Mouse (Mus musculus) ES-E14 (cell line): Measurements from ENCODE around the gene Zbtb20. TPM values are rescaled to one million over a fixed set of nuclear protein-coding genes. Genes with fewer than 3 reads are reported as not detected.

Experiments
- DNase-seq: peaks from one replicate; pipeline ENCODE4 v3.0.0-alpha.2; 2013; ENCODE audit warnings: low read depth, low spot score
- H3K27ac ChIP-seq: 2 replicates; pipeline ENCODE4 v1.5.1; 2012; ENCODE audit warnings: low read depth, mild to moderate bottlenecking, low read length, moderate library complexity, mixed read lengths; ENCODE audit not compliant: poor library complexity, insufficient read depth, severe bottlenecking
- H3K36me3 ChIP-seq: 2 replicates; pipeline ENCODE4 v1.6.1; 2012; ENCODE audit warnings: mild to moderate bottlenecking, low read length, moderate library complexity, mixed read lengths; ENCODE audit not compliant: control insufficient read depth, poor library complexity, insufficient read depth, severe bottlenecking
- H3K4me1 ChIP-seq, 2 experiments: fragments of 150-350 bp in 1 of 2; sonication (generic) in 1 of 2; 2 replicates each; pipeline ENCODE4 v1.6.1; 2012; ENCODE audit warnings: low read length in 2 of 2, mild to moderate bottlenecking in 1 of 2, mixed read lengths in 1 of 2; ENCODE audit not compliant: control insufficient read depth in 2 of 2, insufficient read depth in 2 of 2, poor library complexity in 1 of 2
- H3K4me3 ChIP-seq, 2 experiments: fragments of 150-350 bp in 1 of 2; sonication (generic) in 1 of 2; 2 replicates each; pipeline ENCODE4 v1.5.1; 2012; ENCODE audit warnings: low read length in 2 of 2, low read depth in 1 of 2, mild to moderate bottlenecking in 1 of 2, mixed read lengths in 1 of 2; ENCODE audit not compliant: insufficient read depth in 1 of 2, poor library complexity in 1 of 2, severe bottlenecking in 1 of 2
- H3K9ac ChIP-seq: 2 replicates; pipeline ENCODE4 v1.6.1; 2012; ENCODE audit warnings: low read depth, mild to moderate bottlenecking, low read length, mixed read lengths; ENCODE audit not compliant: poor library complexity, insufficient read depth, severe bottlenecking
- H3K9me3 ChIP-seq: fragments of 150-350 bp; sonication (generic); 2 replicates; pipeline ENCODE4 v1.6.1; 2012; ENCODE audit warnings: low read depth, mild to moderate bottlenecking, low read length; ENCODE audit not compliant: control insufficient read depth, insufficient read depth
- CHD2 ChIP-seq: IDR thresholded peaks from 2 replicates; pipeline ENCODE4 v1.6.1; 2014; ENCODE audit warnings: mild to moderate bottlenecking, low read depth, low read length, inconsistent platforms
- HCFC1 ChIP-seq: IDR thresholded peaks from 2 replicates; pipeline ENCODE4 v1.6.1; 2012; ENCODE audit warnings: low read length, inconsistent platforms, borderline replicate concordance; ENCODE audit not compliant: insufficient read depth
- MAFK ChIP-seq: IDR thresholded peaks from 2 replicates; pipeline ENCODE4 v1.6.1; 2014; ENCODE audit warnings: mild to moderate bottlenecking, low read depth, low read length, inconsistent platforms; ENCODE audit not compliant: insufficient read depth
- ZC3H11A ChIP-seq: IDR thresholded peaks from 2 replicates; pipeline ENCODE4 v1.6.1; 2012; ENCODE audit warnings: low read depth, mild to moderate bottlenecking, inconsistent platforms, low read length, borderline replicate concordance
- ZNF384 ChIP-seq: IDR thresholded peaks from 2 replicates; pipeline ENCODE4 v1.6.1; 2012; ENCODE audit warnings: low read depth, low read length, inconsistent platforms
- in situ Hi-C, 2 experiments: fragments of 600-800 bp; cut with MboI; formaldehyde crosslinking; loops; one replicate each; pipeline ENCODE4 v1.15.1; 2025; ENCODE audit warnings: low sequenced_read_pairs in 2 of 2, inconsistent platforms in 1 of 2; ENCODE audit not compliant: unreplicated experiment in 2 of 2
- total RNA-seq: library from RNA; depleted of rRNA; stranded (reverse); fragments of 300-350 nt; gene quantifications from 2 replicates; pipeline ENCODE4 v1.2.3, GENCODE M21; 2012

The Zbtb20 gene
- total RNA-seq, 1 experiment, result 4.0 TPM

- no peaks in the 10 kb centered on the region for H3K9me3 ChIP-seq
- no peak for TF ChIP-seq ZC3H11A
- no peak for TF ChIP-seq MAFK
- TF ChIP-seq HCFC1, result no peak
- no peak for TF ChIP-seq ZNF384
- TF ChIP-seq CHD2, result no peak
- in situ Hi-C loops, result no loop called here
- H3K4me3 ChIP-seq, result no peak overlapping the region
- DNase-seq, result no peak
- H3K36me3 ChIP-seq, result no peaks in the 10 kb centered on the region
- peaks cover 0 to 2% of the 10 kb centered on the region in 2 experiments; a peak in 2 of 4 replicates for H3K4me1 ChIP-seq
- no peak overlapping the region for H3K9ac ChIP-seq
- H3K27ac ChIP-seq, result no peak overlapping the region
These were observed 789.2 kb downstream of the Zbtb20 start for GRCm38 (mm10) chr16:43664861-43665260.

- Histone ChIP-seq H3K4me1 (peaks cover 0 to 2% of the 10 kb centered on the region in 2 experiments; a peak in 2 of 4 replicates), H3K9me3 (no peaks in the 10 kb centered on the region), H3K9ac (no peak overlapping the region), H3K4me3 (no peak overlapping the region), H3K36me3 (no peaks in the 10 kb centered on the region), H3K27ac (no peak overlapping the region)
- no peak for DNase-seq
- in situ Hi-C loops, result no loop called here
- TF ChIP-seq HCFC1 (no peak), MAFK (no peak), CHD2 (no peak), ZC3H11A (no peak), ZNF384 (no peak)
These were observed 792.6 kb downstream of the Zbtb20 start for GRCm38 (mm10) chr16:43668294-43668693.

GRCm38 (mm10) chr16:43671972-43672371 lies 796.3 kb downstream of the Zbtb20 start:
- in situ Hi-C loops, result no loop called here

GRCm38 (mm10) chr16:43672697-43673096 lies 797.0 kb downstream of the Zbtb20 start:
- in situ Hi-C loops, result no loop called here
- Histone ChIP-seq H3K9ac (no peak overlapping the region), H3K36me3 (no peaks in the 10 kb centered on the region), H3K4me3 (no peak overlapping the region), H3K27ac (no peak overlapping the region), H3K9me3 (no peaks in the 10 kb centered on the region), H3K4me1 (no peaks in the 10 kb centered on the region)
- no peak for DNase-seq
- TF ChIP-seq HCFC1 (no peak), CHD2 (no peak), ZNF384 (no peak), ZC3H11A (no peak), MAFK (no peak)

More at GRCm38 (mm10) chr16:43671972-43672371, 796.3 kb downstream of the Zbtb20 start:
- no peak overlapping the region for H3K9ac ChIP-seq
- H3K27ac ChIP-seq, result no peak overlapping the region
- no peaks in the 10 kb centered on the region for H3K4me1 ChIP-seq
- no peak overlapping the region for H3K4me3 ChIP-seq
- no peaks in the 10 kb centered on the region for H3K9me3 ChIP-seq
- H3K36me3 ChIP-seq, result no peaks in the 10 kb centered on the region
- no peak for TF ChIP-seq HCFC1
- TF ChIP-seq ZC3H11A, result no peak
- no peak for TF ChIP-seq CHD2
- no peak for DNase-seq

- Histone ChIP-seq H3K27ac (no peak overlapping the region), H3K9ac (no peak overlapping the region), H3K9me3 (no peaks in the 10 kb centered on the region), H3K4me1 (no peaks in the 10 kb centered on the region), H3K4me3 (no peak overlapping the region), H3K36me3 (no peaks in the 10 kb centered on the region)
- TF ChIP-seq HCFC1 (no peak), ZC3H11A (no peak), MAFK (no peak), ZNF384 (no peak), CHD2 (no peak)
- in situ Hi-C loops, result no loop called here
- DNase-seq, result no peak
These were observed 798.7 kb downstream of the Zbtb20 start for GRCm38 (mm10) chr16:43674400-43674799.
